Mouse (Mus musculus) activated CD4-positive, CD25-positive, alpha-beta regulatory T cell, adult 9 weeks (primary cell): Measurements from ENCODE around the gene Farp2. TPM values are rescaled to one million over a fixed set of nuclear protein-coding genes. Genes with fewer than 3 reads are reported as not detected.

ENCODE experiments used
- polyA plus RNA-seq: library from polyadenylated mRNA; unstranded; fragments of 100-300 nt; shearing (Covaris generic); gene quantifications from one replicate; pipeline ENCODE4 v1.2.1, GENCODE M21; 2017

Farp2 gene
- polyA plus RNA-seq: 1.3 TPM

GRCm38 (mm10) chr1:93511585-93512350, at the start of gene Farp2:
Gene Farp2, plus strand, starts transcription at chr1:93512079.

GRCm38 (mm10) chr1:93478586-93479475, 33.0 kb upstream of the Farp2 start, which contains the start of gene Hdlbp:
Gene Hdlbp, minus strand, starts transcription at chr1:93478815.

GRCm38 (mm10) chr1:93658559-93658958, 146.7 kb downstream of the Farp2 start, which contains the start of gene Stk25:
Gene Stk25, minus strand, starts transcription at chr1:93658659.

Other genes starting within 250 kb of the Farp2 start
- 25.8 TPM for gene Mterf4, start 206.2 kb upstream of the Farp2 start, polyA plus RNA-seq
- gene Ppp1r7, start 169.2 kb upstream of the Farp2 start, polyA plus RNA-seq: 61.3 TPM
- 1.6 TPM for gene Pask, start 168.6 kb upstream of the Farp2 start, polyA plus RNA-seq
- gene Ano7, start 138.1 kb upstream of the Farp2 start, polyA plus RNA-seq: 0.62 TPM
- gene Hdlbp, start 33.3 kb upstream of the Farp2 start, polyA plus RNA-seq: 77.3 TPM
- 137 TPM for gene Stk25, start 146.6 kb downstream of the Farp2 start, polyA plus RNA-seq
- gene Bok, start 173.6 kb downstream of the Farp2 start, polyA plus RNA-seq: not detected
- gene Atg4b, start 239.4 kb downstream of the Farp2 start, polyA plus RNA-seq: 122 TPM
- gene Thap4, start 242.8 kb downstream of the Farp2 start, polyA plus RNA-seq: 21.0 TPM